Mouse (Mus musculus) heart, postnatal 0 days (tissue): Measurements from ENCODE around the gene S1pr4.

Experiments used
- CTCF ChIP-seq: IDR thresholded peaks from 2 replicates; pipeline ENCODE4 v1.5.1; 2016; ENCODE audit warnings: antibody characterized with exemption, control low read depth, low read depth
- EP300 ChIP-seq: IDR thresholded peaks from 2 replicates; pipeline ENCODE4 v1.6.1; 2016; ENCODE audit warnings: antibody characterized with exemption, low read depth

GRCm38 (mm10) chr10:81484441-81485059 lies 15.4 kb downstream of the S1pr4 start:
- no peak for TF ChIP-seq CTCF
- TF ChIP-seq EP300 = no peak
